Mouse (Mus musculus) gastrocnemius, postnatal 14 days (tissue): ENCODE measurements around the gene Cryzl1. TPM values are rescaled to one million over a fixed set of nuclear protein-coding genes. Genes with fewer than 3 reads are reported as not detected.

ENCODE experiments used
- DNase-seq: peaks from one replicate; pipeline ENCODE4 v3.0.0; 2021; ENCODE audit warnings: mixed read lengths
- intact Hi-C: fragments of 180-260 bp; cut with DNase I; formaldehyde crosslinking; loops from one replicate; pipeline ENCODE4 v1.15.1; 2025; ENCODE audit warnings: low total_unique reads
- total RNA-seq, 2 experiments: library from RNA; stranded (reverse); gene quantifications; 2 replicates each; pipeline ENCODE4 v1.2.3; 2021

Cryzl1 gene
- total RNA-seq, 2 experiments from 2014 or later, result 13.3 to 13.8 TPM

GRCm38 (mm10) chr16:91701908-91702307 lies 26.9 kb downstream of the Cryzl1 start:
- intact Hi-C loops, result no loop called here
- DNase-seq, result no peak

GRCm38 (mm10) chr16:91698995-91699394 lies 29.8 kb downstream of the Cryzl1 start:
- no peak for DNase-seq
- intact Hi-C loops, result loop anchor here (5.0 kb wide), 1 partner anchor 223 kb away; no protein-coding TSS in a partner anchor

- peak; percentile 38 for DNase-seq
- intact Hi-C loops, result loop anchor here (5.0 kb wide), 1 partner anchor 227 kb away; no protein-coding TSS in a partner anchor
Observed at GRCm38 (mm10) chr16:91695108-91695755, 33.5 kb downstream of the Cryzl1 start.

- peak; percentile 80 for DNase-seq
- intact Hi-C loops, result loop anchor here (5.0 kb wide), 1 partner anchor 228 kb away; no protein-coding TSS in a partner anchor
Observed at GRCm38 (mm10) chr16:91694455-91695084, 34.2 kb downstream of the Cryzl1 start.

- intact Hi-C loops, result no loop called here
- DNase-seq, result no peak
Observed at GRCm38 (mm10) chr16:91689791-91690190, 39.0 kb downstream of the Cryzl1 start.

- intact Hi-C loops, result no loop called here
- peak; percentile 96 for DNase-seq
Observed at GRCm38 (mm10) chr16:91688619-91689334, 40.0 kb downstream of the Cryzl1 start, which contains the start of gene Donson. Gene Donson (minus strand): TSS chr16:91688770.

GRCm38 (mm10) chr16:91688023-91688618 lies 40.7 kb downstream of the Cryzl1 start:
- intact Hi-C loops, result no loop called here
- no peak for DNase-seq

- no peak for DNase-seq
- intact Hi-C loops, result no loop called here
Observed at GRCm38 (mm10) chr16:91686369-91686768, 42.4 kb downstream of the Cryzl1 start.

- DNase-seq, result no peak
- intact Hi-C loops, result no loop called here
Observed at GRCm38 (mm10) chr16:91685526-91685925, 43.2 kb downstream of the Cryzl1 start.

- intact Hi-C loops, result no loop called here
- DNase-seq, result no peak
Observed at GRCm38 (mm10) chr16:91680656-91681055, 48.1 kb downstream of the Cryzl1 start.

- intact Hi-C loops, result no loop called here
- DNase-seq, result no peak
Observed at GRCm38 (mm10) chr16:91678147-91678911, 50.4 kb downstream of the Cryzl1 start.

GRCm38 (mm10) chr16:91674500-91674899 lies 54.3 kb downstream of the Cryzl1 start:
- intact Hi-C loops, result no loop called here
- no peak for DNase-seq

GRCm38 (mm10) chr16:91663795-91664194 lies 65.0 kb downstream of the Cryzl1 start:
- intact Hi-C loops, result no loop called here
- no peak for DNase-seq

- no peak for DNase-seq
- intact Hi-C loops, result no loop called here
Observed at GRCm38 (mm10) chr16:91662336-91662735, 66.4 kb downstream of the Cryzl1 start.

GRCm38 (mm10) chr16:91661397-91661796 lies 67.4 kb downstream of the Cryzl1 start:
- DNase-seq, result no peak
- intact Hi-C loops, result no loop called here

GRCm38 (mm10) chr16:91659798-91660197 lies 69.0 kb downstream of the Cryzl1 start:
- no peak for DNase-seq
- intact Hi-C loops, result no loop called here

- DNase-seq, result no peak
- intact Hi-C loops, result no loop called here
Observed at GRCm38 (mm10) chr16:91658471-91658870, 70.3 kb downstream of the Cryzl1 start.

- intact Hi-C loops, result no loop called here
- DNase-seq, result no peak
Observed at GRCm38 (mm10) chr16:91657285-91657684, 71.5 kb downstream of the Cryzl1 start.

- intact Hi-C loops, result no loop called here
- no peak for DNase-seq
Observed at GRCm38 (mm10) chr16:91655285-91655684, 73.5 kb downstream of the Cryzl1 start.
